Mouse (Mus musculus) myocyte (in vitro differentiated cells): ENCODE measurements at regions not wholly inside any gene's neighbourhood (a gene's known extent, or its start where the extent isn't known, plus 50 kb on each side); places are given as distances from the start of the nearest gene placed in this dataset.

Source experiments
- MYOD1 ChIP-seq, 3 experiments: IDR thresholded peaks; one replicate each; pipeline ENCODE4 v1.6.1; 2011; ENCODE audit warnings: control low read depth in 2 of 3, low read depth in 2 of 3, mild to moderate bottlenecking in 2 of 3, moderate library complexity in 1 of 3; ENCODE audit not compliant: insufficient read length in 2 of 3, control insufficient read depth in 1 of 3
- MYOG ChIP-seq, 3 experiments: IDR thresholded peaks; one replicate each; pipeline ENCODE4 v1.6.1; 2011; ENCODE audit warnings: control low read depth in 2 of 3, low read depth in 2 of 3, mild to moderate bottlenecking in 2 of 3; ENCODE audit not compliant: insufficient read length in 2 of 3, control insufficient read depth in 1 of 3, insufficient read depth in 1 of 3
- POLR2A ChIP-seq: IDR thresholded peaks from one replicate; pipeline ENCODE4 v1.6.1; 2011; ENCODE audit warnings: low read depth, mild to moderate bottlenecking, control low read depth, moderate library complexity; ENCODE audit not compliant: insufficient read length
- REST ChIP-seq: IDR thresholded peaks from one replicate; pipeline ENCODE4 v1.6.1; 2011; ENCODE audit warnings: mild to moderate bottlenecking, control low read depth, moderate library complexity; ENCODE audit not compliant: insufficient read depth, insufficient read length
- USF1 ChIP-seq: IDR thresholded peaks from one replicate; pipeline ENCODE4 v1.6.1; 2011; ENCODE audit warnings: low read depth, mild to moderate bottlenecking, control low read depth, moderate library complexity

DNA sequence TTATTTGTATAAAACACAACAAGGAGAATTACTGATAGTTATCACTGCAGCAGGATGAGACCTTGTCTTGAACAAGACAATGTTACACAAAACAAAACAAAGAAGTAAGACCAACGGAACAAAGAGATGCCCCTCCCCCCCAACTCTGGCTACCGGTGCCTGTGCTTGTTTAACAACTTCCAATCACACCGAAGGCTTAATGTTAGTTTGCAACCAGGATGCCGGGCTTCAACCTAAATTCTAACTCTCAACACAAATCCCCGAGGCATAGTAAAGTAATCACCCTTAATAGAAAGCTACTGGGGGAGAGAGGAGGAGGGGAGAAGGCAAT, 65.9 kb downstream of the Ddx3x start:
- no peak for TF ChIP-seq REST
- no peak for TF ChIP-seq POLR2A
- TF ChIP-seq MYOG (IDR thresholded peaks at IDR 0.05; ENCODE audit: control insufficient read depth in 1 of 3, insufficient read depth in 1 of 3, insufficient read length in 2 of 3, low read depth in 2 of 3), result no peak
- no peak for TF ChIP-seq MYOD1 (IDR thresholded peaks at IDR 0.05; ENCODE audit: control insufficient read depth in 1 of 3, insufficient read length in 2 of 3, low read depth in 2 of 3)
- TF ChIP-seq USF1, result no peak
